Mouse (Mus musculus): ENCODE results near the gene Tnni2. TPM values are rescaled to one million over a fixed set of nuclear protein-coding genes. Genes with fewer than 3 reads are reported as not detected.

Tnni2 gene
- total and polyA plus RNA-seq, 3 experiments, result 1.0 to 3.5 TPM; not detected in 1

DNA sequence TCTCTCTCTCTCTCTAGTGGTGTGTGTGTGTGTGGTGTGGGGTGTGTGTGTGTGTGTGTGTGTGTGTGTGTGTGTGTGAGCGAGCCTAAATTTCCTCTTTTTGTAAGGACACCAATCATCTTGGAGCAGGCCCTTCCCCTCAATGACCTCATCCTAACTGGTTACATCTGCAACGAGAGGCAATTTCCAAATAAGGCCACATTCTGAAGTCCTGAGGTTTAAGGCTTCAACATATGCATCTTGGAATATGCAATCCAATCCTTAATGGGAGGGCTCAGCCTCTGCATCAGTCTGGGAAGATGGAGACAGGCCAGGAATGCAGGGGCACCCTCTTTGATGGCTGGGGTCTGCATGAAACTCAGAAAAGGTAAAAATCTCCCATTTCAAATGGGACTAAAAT, 16.4 kb downstream of the Tnni2 start:
- Histone ChIP-seq H3K27me3 (ENCODE audit: insufficient read depth, low read length) (peaks cover 28% of the 10 kb centered on the region), H3K4me3 (ENCODE audit: low read depth, low read length) (no peak overlapping the region), H3K4me1 (ENCODE audit: insufficient read depth, low read depth, low read length) (no peaks in the 10 kb centered on the region; the same call in 1 of the 2 replicates), H3K36me3 (replicated peaks) (no peaks in the 10 kb centered on the region), H3K9me3 (replicated peaks) (no peaks in the 10 kb centered on the region)
- TF ChIP-seq CTCF (IDR thresholded peaks at IDR 0.05; ENCODE audit: low read depth, low read length) (no peak), GATA2 (IDR thresholded peaks at IDR 0.05; ENCODE audit: borderline replicate concordance, low read depth, low read length) (no peak), TAL1 (conservative IDR thresholded peaks at IDR 0.05; ENCODE audit: low read depth, low read length) (no peak), GATA1 (IDR thresholded peaks at IDR 0.05; ENCODE audit: borderline replicate concordance, low read length) (no peak), POLR2AphosphoS5 (IDR thresholded peaks at IDR 0.05; ENCODE audit: insufficient replicate concordance, low read depth, low read length) (no peak)
- ATAC-seq (ENCODE audit: extremely low read depth, insufficient number of reproducible peaks, low FRiP score, poor library complexity, severe bottlenecking), result no peak
- no peak for DNase-seq (ENCODE audit: low spot score)

DNA sequence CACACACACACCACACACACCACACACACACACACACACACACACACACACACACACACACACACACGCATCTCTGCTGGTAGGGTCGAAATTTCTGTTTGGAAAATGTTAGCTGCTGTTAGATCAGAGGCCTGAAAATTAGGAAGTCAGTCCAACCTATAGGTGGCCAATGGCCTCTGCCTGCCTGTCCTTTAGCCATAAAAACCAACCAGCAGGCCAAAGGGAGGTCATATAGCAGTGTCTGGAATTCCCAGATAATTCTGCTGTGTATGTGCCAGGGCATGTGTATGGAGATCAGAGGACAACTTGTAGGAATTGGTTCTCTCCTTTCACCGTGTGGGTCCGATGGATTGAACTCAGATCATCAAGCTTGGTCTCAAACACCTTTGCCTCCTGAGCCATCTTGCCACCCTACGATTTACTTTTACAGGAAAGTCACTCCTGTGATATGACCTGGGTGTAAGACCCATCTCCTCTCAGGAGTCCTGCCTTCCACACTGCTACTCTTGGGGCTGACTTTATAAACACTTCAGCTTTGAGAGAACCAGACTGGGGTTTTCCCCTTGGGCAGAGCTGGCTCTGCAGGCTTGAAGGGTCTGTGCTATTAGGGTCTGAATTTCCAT, 17.2 kb downstream of the Tnni2 start:
- Histone ChIP-seq H3K27me3 (ENCODE audit: insufficient read depth, low read length) (peaks cover 30% of the 10 kb centered on the region), H3K9me3 (replicated peaks) (no peaks in the 10 kb centered on the region), H3K36me3 (replicated peaks) (no peaks in the 10 kb centered on the region), H3K4me3 (ENCODE audit: low read depth, low read length) (no peak overlapping the region), H3K4me1 (ENCODE audit: insufficient read depth, low read depth, low read length) (no peaks in the 10 kb centered on the region; the same call in 1 of the 2 replicates)
- ATAC-seq (ENCODE audit: extremely low read depth, insufficient number of reproducible peaks, low FRiP score, poor library complexity, severe bottlenecking), result no peak
- no peak for DNase-seq (ENCODE audit: low spot score)
- TF ChIP-seq TAL1 (conservative IDR thresholded peaks at IDR 0.05; ENCODE audit: low read depth, low read length), result no peak
- TF ChIP-seq POLR2AphosphoS5 (IDR thresholded peaks at IDR 0.05; ENCODE audit: insufficient replicate concordance, low read depth, low read length), result no peak
- TF ChIP-seq GATA1 (IDR thresholded peaks at IDR 0.05; ENCODE audit: borderline replicate concordance, low read length), result no peak
- no peak for TF ChIP-seq CTCF (IDR thresholded peaks at IDR 0.05; ENCODE audit: low read depth, low read length)
- TF ChIP-seq GATA2 (IDR thresholded peaks at IDR 0.05; ENCODE audit: borderline replicate concordance, low read depth, low read length), result no peak

DNA sequence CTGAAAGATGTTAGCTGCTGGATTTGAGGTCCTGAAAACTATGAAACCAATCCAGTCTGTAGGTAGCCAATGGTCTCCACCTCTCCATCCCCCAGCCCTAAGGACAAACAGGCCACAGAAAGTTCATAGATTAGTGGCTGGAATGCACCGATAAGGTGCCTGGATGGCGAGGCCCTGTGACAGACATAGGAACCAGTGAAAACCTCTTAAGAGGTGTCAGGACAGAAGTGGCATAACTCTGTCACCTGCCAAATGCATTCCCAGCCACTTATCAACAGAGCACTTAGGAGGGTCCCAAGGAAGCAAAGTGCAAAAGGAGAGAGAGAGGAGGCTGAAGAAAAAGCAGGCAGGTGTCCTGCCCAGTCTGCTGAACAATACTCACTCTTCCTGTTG, 17.7 kb downstream of the Tnni2 start:
- TF ChIP-seq POLR2AphosphoS5 (IDR thresholded peaks at IDR 0.05; ENCODE audit: insufficient replicate concordance, low read depth, low read length) (no peak), TAL1 (conservative IDR thresholded peaks at IDR 0.05; ENCODE audit: low read depth, low read length) (no peak), GATA2 (IDR thresholded peaks at IDR 0.05; ENCODE audit: borderline replicate concordance, low read depth, low read length) (no peak)
- Histone ChIP-seq H3K9me3 (replicated peaks) (no peaks in the 10 kb centered on the region), H3K27me3 (ENCODE audit: insufficient read depth, low read length) (peaks cover 31% of the 10 kb centered on the region), H3K36me3 (replicated peaks) (no peaks in the 10 kb centered on the region), H3K4me3 (ENCODE audit: low read depth, low read length) (no peak overlapping the region), H3K4me1 (ENCODE audit: insufficient read depth, low read depth, low read length) (no peaks in the 10 kb centered on the region; the same call in 1 of the 2 replicates)
- DNase-seq (ENCODE audit: low spot score) (no peak), ATAC-seq (ENCODE audit: extremely low read depth, insufficient number of reproducible peaks, low FRiP score, poor library complexity, severe bottlenecking) (no peak)

DNA sequence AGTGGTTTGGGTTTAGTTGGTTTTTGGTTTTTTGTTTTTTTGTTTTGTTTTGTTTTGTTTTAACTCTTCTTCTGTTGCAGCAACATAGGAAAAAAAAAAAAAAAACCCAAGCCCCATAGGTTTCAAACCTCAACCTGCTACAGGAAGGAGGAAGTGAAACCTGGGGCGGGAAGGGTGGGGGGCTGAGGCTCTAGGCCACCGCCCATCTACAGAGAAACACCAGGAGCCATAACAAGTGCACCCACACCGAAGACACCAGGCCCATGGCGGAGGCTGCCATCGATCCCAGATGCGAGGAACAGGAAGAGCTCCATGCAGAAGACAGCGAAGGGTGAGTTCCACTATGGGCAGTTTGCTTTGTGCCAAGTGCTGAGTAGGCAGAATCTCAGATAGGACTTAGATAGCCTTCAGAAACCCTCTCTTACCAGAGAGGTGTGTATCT, 19.0 kb downstream of the Tnni2 start, which contains the start of gene Lsp1:
Gene Lsp1 (plus strand): TSS at position 174 of the 442 bp plus-strand sequence.
- Histone ChIP-seq H3K36me3 (replicated peaks) (no peaks in the 10 kb centered on the region), H3K9me3 (replicated peaks) (no peaks in the 10 kb centered on the region), H3K4me3 (ENCODE audit: low read depth, low read length) (no peak within 1 kb of the TSS), H3K4me1 (ENCODE audit: insufficient read depth, low read depth, low read length) (no peaks in the 10 kb centered on the region; the same call in 1 of the 2 replicates), H3K27me3 (ENCODE audit: insufficient read depth, low read length) (peaks cover 26% of the 10 kb centered on the region)
- no peak for TF ChIP-seq GATA2 (IDR thresholded peaks at IDR 0.05; ENCODE audit: borderline replicate concordance, low read depth, low read length)
- no peak for TF ChIP-seq POLR2AphosphoS5 (IDR thresholded peaks at IDR 0.05; ENCODE audit: insufficient replicate concordance, low read depth, low read length)
- no peak for TF ChIP-seq CTCF (IDR thresholded peaks at IDR 0.05; ENCODE audit: low read depth, low read length)
- no peak for TF ChIP-seq TAL1 (conservative IDR thresholded peaks at IDR 0.05; ENCODE audit: low read depth, low read length)
- no peak for TF ChIP-seq GATA1 (IDR thresholded peaks at IDR 0.05; ENCODE audit: borderline replicate concordance, low read length)
- ATAC-seq (ENCODE audit: extremely low read depth, insufficient number of reproducible peaks, low FRiP score, poor library complexity, severe bottlenecking), result no peak
- no peak for DNase-seq (ENCODE audit: low spot score)

DNA sequence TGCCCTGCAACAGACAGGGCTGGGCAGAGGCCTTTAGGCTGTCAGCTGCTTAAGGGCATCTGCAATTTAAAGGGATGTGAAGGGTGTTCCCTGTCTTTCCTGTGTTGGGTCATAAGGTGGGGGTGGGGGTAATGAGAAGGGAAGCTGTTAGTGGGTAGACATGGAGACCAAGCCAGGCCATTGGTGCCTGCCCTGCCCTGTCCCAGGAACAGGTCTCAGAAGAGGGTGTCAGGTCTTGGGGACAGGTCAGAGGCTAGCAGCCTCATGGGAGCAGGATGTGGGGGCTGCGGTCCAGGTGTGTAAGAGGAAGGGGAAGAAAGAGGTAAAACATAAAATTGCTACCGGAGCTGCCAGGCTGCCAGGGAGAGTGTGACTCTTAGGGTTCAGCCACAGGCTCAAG, 19.8 kb downstream of the Tnni2 start:
- DNase-seq (ENCODE audit: low spot score), result no peak
- no peak for ATAC-seq (ENCODE audit: extremely low read depth, insufficient number of reproducible peaks, low FRiP score, poor library complexity, severe bottlenecking)
- no peaks in the 10 kb centered on the region; the same call in 1 of the 2 replicates for H3K4me1 ChIP-seq (ENCODE audit: insufficient read depth, low read depth, low read length)

DNA sequence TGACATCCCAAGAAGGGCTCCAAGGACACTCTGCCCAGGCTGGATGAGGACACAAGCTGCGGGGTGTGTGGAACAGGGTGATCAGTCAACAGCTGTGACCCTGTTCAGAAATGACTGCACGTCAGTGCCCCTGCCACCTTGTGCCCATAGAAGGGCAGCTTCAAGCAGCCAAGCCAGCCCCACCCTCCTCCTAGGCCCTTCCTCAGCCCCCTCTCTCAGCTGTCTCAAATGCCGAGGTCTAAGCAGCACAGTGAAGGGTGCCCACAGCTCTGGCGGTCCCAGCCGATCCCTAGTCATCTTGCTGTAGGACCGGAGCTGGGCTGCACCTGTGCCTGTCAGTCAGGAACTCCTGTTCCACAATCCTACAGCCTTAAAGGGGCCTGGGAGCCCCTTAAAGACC, 20.6 kb downstream of the Tnni2 start:
- no peaks in the 10 kb centered on the region for H3K4me1 ChIP-seq (ENCODE audit: insufficient read depth, low read depth, low read length)
- H3K4me3 ChIP-seq (ENCODE audit: low read depth, low read length), result no peak overlapping the region
- H3K36me3 ChIP-seq (replicated peaks), result no peaks in the 10 kb centered on the region
- TF ChIP-seq GATA1 (IDR thresholded peaks at IDR 0.05; ENCODE audit: borderline replicate concordance, low read length) (no peak), TAL1 (conservative IDR thresholded peaks at IDR 0.05; ENCODE audit: low read depth, low read length) (no peak), CTCF (IDR thresholded peaks at IDR 0.05; ENCODE audit: low read depth, low read length) (no peak), GATA2 (IDR thresholded peaks at IDR 0.05; ENCODE audit: borderline replicate concordance, low read depth, low read length) (no peak), POLR2AphosphoS5 (IDR thresholded peaks at IDR 0.05; ENCODE audit: insufficient replicate concordance, low read depth, low read length) (no peak)
- DNase-seq (ENCODE audit: low spot score) (no peak), ATAC-seq (ENCODE audit: extremely low read depth, insufficient number of reproducible peaks, low FRiP score, poor library complexity, severe bottlenecking) (no peak)
- H3K27me3 ChIP-seq (ENCODE audit: insufficient read depth, low read length), result peaks cover 17% of the 10 kb centered on the region
- H3K9me3 ChIP-seq (replicated peaks), result no peaks in the 10 kb centered on the region

More for the DNA sequence above, 19.8 kb downstream of the Tnni2 start:
- Histone ChIP-seq H3K9me3 (replicated peaks) (no peaks in the 10 kb centered on the region), H3K36me3 (replicated peaks) (no peaks in the 10 kb centered on the region), H3K4me3 (ENCODE audit: low read depth, low read length) (no peak overlapping the region), H3K27me3 (ENCODE audit: insufficient read depth, low read length) (peaks cover 20% of the 10 kb centered on the region)
- no peak for TF ChIP-seq GATA1 (IDR thresholded peaks at IDR 0.05; ENCODE audit: borderline replicate concordance, low read length)
- TF ChIP-seq POLR2AphosphoS5 (IDR thresholded peaks at IDR 0.05; ENCODE audit: insufficient replicate concordance, low read depth, low read length), result no peak
- no peak for TF ChIP-seq TAL1 (conservative IDR thresholded peaks at IDR 0.05; ENCODE audit: low read depth, low read length)
- TF ChIP-seq GATA2 (IDR thresholded peaks at IDR 0.05; ENCODE audit: borderline replicate concordance, low read depth, low read length), result no peak
- TF ChIP-seq CTCF (IDR thresholded peaks at IDR 0.05; ENCODE audit: low read depth, low read length), result no peak

Data from G1E (cell line).